Mouse (Mus musculus): Measurements from ENCODE around the gene Tulp1. TPM values are rescaled to one million over a fixed set of nuclear protein-coding genes. Genes with fewer than 3 reads are reported as not detected.
"Not testable (repeated sequence)": the region's sequence is repeated elsewhere in the genome, so short reads cannot be mapped to it uniquely, and the experiment has no call there.

Gene Tulp1
- total RNA-seq, 2 experiments from 2014 or later, result not detected

GRCm38 (mm10) chr17:28371286-28371685, 6.3 kb upstream of the Tulp1 start:
- no peak for ATAC-seq (replicated peaks; ENCODE audit: low FRiP score, poor library complexity, severe bottlenecking)

- no peak for ATAC-seq (replicated peaks; ENCODE audit: low FRiP score, poor library complexity, severe bottlenecking)
Observed at GRCm38 (mm10) chr17:28369056-28369455, 4.0 kb upstream of the Tulp1 start.

- peak; percentile 84 for ATAC-seq (replicated peaks; ENCODE audit: low FRiP score, poor library complexity, severe bottlenecking)
Observed at GRCm38 (mm10) chr17:28368449-28368848, 3.4 kb upstream of the Tulp1 start.

- no peak for ATAC-seq (replicated peaks; ENCODE audit: low FRiP score, poor library complexity, severe bottlenecking)
Observed at GRCm38 (mm10) chr17:28363507-28363906, 1.5 kb downstream of the Tulp1 start.

- no peak for ATAC-seq (replicated peaks; ENCODE audit: low FRiP score, poor library complexity, severe bottlenecking)
Observed at GRCm38 (mm10) chr17:28362653-28363292, 2.2 kb downstream of the Tulp1 start.

GRCm38 (mm10) chr17:28361921-28362652, 2.9 kb downstream of the Tulp1 start:
- no peak for ATAC-seq (replicated peaks; ENCODE audit: low FRiP score, poor library complexity, severe bottlenecking)

- no peak for ATAC-seq (replicated peaks; ENCODE audit: low FRiP score, poor library complexity, severe bottlenecking)
Observed at GRCm38 (mm10) chr17:28360531-28361277, 4.3 kb downstream of the Tulp1 start.

- not testable (repeated sequence) for ATAC-seq (replicated peaks; ENCODE audit: low FRiP score, poor library complexity, severe bottlenecking)
Observed at GRCm38 (mm10) chr17:28358576-28359261, 6.3 kb downstream of the Tulp1 start.

GRCm38 (mm10) chr17:28355871-28356270, 9.2 kb downstream of the Tulp1 start:
- no peak for ATAC-seq (replicated peaks; ENCODE audit: low FRiP score, poor library complexity, severe bottlenecking)

- no peak for ATAC-seq (replicated peaks; ENCODE audit: low FRiP score, poor library complexity, severe bottlenecking)
Observed at GRCm38 (mm10) chr17:28352018-28352417, 13.0 kb downstream of the Tulp1 start.

GRCm38 (mm10) chr17:28351353-28351890, 13.6 kb downstream of the Tulp1 start:
- ATAC-seq (replicated peaks; ENCODE audit: low FRiP score, poor library complexity, severe bottlenecking), result no peak

- ATAC-seq (replicated peaks; ENCODE audit: low FRiP score, poor library complexity, severe bottlenecking), result no peak
Observed at GRCm38 (mm10) chr17:28350466-28351352, 14.3 kb downstream of the Tulp1 start, which contains the start of gene Tead3. Tead3 (minus strand) TSS chr17:28350817.

- ATAC-seq (replicated peaks; ENCODE audit: low FRiP score, poor library complexity, severe bottlenecking), result no peak
Observed at GRCm38 (mm10) chr17:28349901-28350465, 15.0 kb downstream of the Tulp1 start.

GRCm38 (mm10) chr17:28349264-28349880, 15.7 kb downstream of the Tulp1 start:
- no peak for ATAC-seq (replicated peaks; ENCODE audit: low FRiP score, poor library complexity, severe bottlenecking)

GRCm38 (mm10) chr17:28348211-28348610, 16.8 kb downstream of the Tulp1 start:
- ATAC-seq (replicated peaks; ENCODE audit: low FRiP score, poor library complexity, severe bottlenecking), result no peak

GRCm38 (mm10) chr17:28347327-28347726, 17.7 kb downstream of the Tulp1 start:
- ATAC-seq (replicated peaks; ENCODE audit: low FRiP score, poor library complexity, severe bottlenecking), result no peak

GRCm38 (mm10) chr17:28345882-28346281, 19.1 kb downstream of the Tulp1 start:
- no peak for ATAC-seq (replicated peaks; ENCODE audit: low FRiP score, poor library complexity, severe bottlenecking)

- ATAC-seq (replicated peaks; ENCODE audit: low FRiP score, poor library complexity, severe bottlenecking), result no peak
Observed at GRCm38 (mm10) chr17:28345271-28345721, 19.7 kb downstream of the Tulp1 start.
